Mouse (Mus musculus): Measurements from ENCODE around the gene Aox3. TPM values are rescaled to one million over a fixed set of nuclear protein-coding genes. Genes with fewer than 3 reads are reported as not detected.
A peak's percentile ranks its signal among the peaks of the same experiment; 100 is the strongest.

The Aox3 gene
- 0.09 TPM in 1 of 2 replicates, not detected in the other for polyA plus RNA-seq (2016; fragmentation: Nextera tagmentation; extraction: Ambion mirVana)

GRCm38 (mm10) chr1:58112880-58113279, at the start of gene Aox3:
Gene Aox3 (plus strand): TSS chr1:58113130.
- Histone ChIP-seq H3K27me3 (replicated peaks; ENCODE audit: low read depth, poor library complexity, severe bottlenecking) (no peaks in the 10 kb centered on the region), H3K9me3 (no peaks in the 10 kb centered on the region), H3K4me3 (no peak within 1 kb of the TSS), H3K4me1 (0 out of 2 replicates have a peak, but pooled peaks cover 9% of the 10 kb centered on the region), H3K27ac (replicated peaks) (no peak within 1 kb of the TSS), H3K36me3 (replicated peaks) (no peaks in the 10 kb centered on the region)
- WGBS: 14% methylated on average over 11 of the region's 11 CpGs
- DNase-seq (ENCODE audit: low spot score): peak; percentile 81

DNA sequence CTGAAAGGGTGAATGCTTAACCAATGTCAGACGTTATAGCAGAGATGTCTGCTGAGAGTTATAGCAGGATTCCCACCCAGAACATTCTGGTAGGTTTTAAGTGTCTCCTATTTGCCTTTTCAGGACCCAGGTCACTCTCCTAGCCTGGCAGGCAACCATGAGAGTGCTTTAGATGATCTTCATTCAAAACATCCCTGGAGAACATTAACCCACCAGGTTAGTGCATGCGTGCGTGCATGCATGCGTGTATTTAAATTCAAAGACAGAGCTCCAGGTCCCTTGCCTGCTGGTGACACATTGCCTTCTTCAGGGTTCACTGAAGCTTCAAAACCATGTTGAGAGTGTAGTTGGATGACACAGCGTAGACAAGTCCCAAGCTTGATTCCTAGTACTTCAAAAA, 47.8 kb upstream of the Aox3 start:
- no peaks in the 10 kb centered on the region for H3K27me3 ChIP-seq (replicated peaks; ENCODE audit: low read depth, poor library complexity, severe bottlenecking)
- no peaks in the 10 kb centered on the region for H3K4me1 ChIP-seq
- no peak for DNase-seq (ENCODE audit: low spot score)
- H3K36me3 ChIP-seq (replicated peaks): no peaks in the 10 kb centered on the region
- H3K27ac ChIP-seq (replicated peaks): no peak overlapping the region
- 93% methylated on average over 5 of the region's 5 CpGs for WGBS
- no peaks in the 10 kb centered on the region for H3K9me3 ChIP-seq
- H3K4me3 ChIP-seq: no peak overlapping the region

DNA sequence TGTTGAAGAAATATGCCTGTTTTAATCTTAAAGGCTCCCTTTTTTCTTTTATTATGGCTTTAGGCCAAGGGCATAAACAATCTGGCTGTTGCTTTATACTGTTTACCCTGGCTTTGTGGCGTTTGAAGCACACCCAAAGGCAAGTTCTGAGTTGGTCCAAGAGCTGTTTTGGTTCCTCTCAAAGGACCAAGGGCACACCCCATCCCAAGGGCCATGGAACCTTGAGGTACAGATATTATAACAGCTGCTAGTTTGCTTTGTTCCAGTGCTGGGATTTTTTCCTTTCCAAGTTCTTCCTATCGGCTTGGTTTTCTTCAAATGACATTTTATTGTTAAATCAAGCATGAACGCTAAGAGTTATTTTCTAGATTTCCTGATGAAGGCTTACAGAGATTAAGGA, 47.3 kb upstream of the Aox3 start:
- 86% methylated on average over 3 of the region's 3 CpGs for WGBS
- no peaks in the 10 kb centered on the region for H3K36me3 ChIP-seq (replicated peaks)
- DNase-seq (ENCODE audit: low spot score): no peak

DNA sequence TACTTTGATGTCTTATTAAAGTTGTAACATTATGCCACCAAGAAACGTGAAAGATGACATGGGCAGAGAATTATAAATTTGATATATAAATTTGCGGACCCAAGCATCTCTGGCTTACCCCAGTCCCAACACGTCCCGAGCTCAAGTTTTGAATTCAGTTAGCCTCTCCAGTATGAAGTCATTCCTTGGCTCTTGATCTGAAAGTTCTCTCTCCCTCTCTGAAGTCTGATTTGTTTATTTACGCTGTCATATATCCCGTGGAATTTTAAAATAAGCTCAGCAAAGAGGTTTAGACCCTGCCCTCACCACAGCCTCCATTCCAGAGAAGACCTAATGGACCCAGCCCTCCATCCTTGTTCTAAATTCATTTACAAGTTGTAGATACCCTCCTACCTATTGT, 43.7 kb upstream of the Aox3 start:
- Histone ChIP-seq H3K36me3 (replicated peaks) (no peaks in the 10 kb centered on the region), H3K4me1 (peaks cover 6% of the 10 kb centered on the region; the same call in 1 of the 2 replicates), H3K27me3 (replicated peaks; ENCODE audit: low read depth, poor library complexity, severe bottlenecking) (no peaks in the 10 kb centered on the region), H3K27ac (replicated peaks) (no peak overlapping the region), H3K4me3 (no peak overlapping the region), H3K9me3 (no peaks in the 10 kb centered on the region)
- DNase-seq (ENCODE audit: low spot score): no peak
- 84% methylated on average over 6 of the region's 6 CpGs for WGBS

More for the DNA sequence above, 47.3 kb upstream of the Aox3 start:
- no peak overlapping the region for H3K27ac ChIP-seq (replicated peaks)
- no peaks in the 10 kb centered on the region for H3K27me3 ChIP-seq (replicated peaks; ENCODE audit: low read depth, poor library complexity, severe bottlenecking)
- no peaks in the 10 kb centered on the region for H3K4me1 ChIP-seq
- H3K9me3 ChIP-seq: no peaks in the 10 kb centered on the region
- no peak overlapping the region for H3K4me3 ChIP-seq

GRCm38 (mm10) chr1:58070091-58070490, 42.8 kb upstream of the Aox3 start:
- H3K4me3 ChIP-seq: no peak overlapping the region
- DNase-seq (ENCODE audit: low spot score): no peak
- H3K27ac ChIP-seq (replicated peaks): no peak overlapping the region
- 90% methylated on average over 11 of the region's 11 CpGs for WGBS
- no peaks in the 10 kb centered on the region for H3K27me3 ChIP-seq (replicated peaks; ENCODE audit: low read depth, poor library complexity, severe bottlenecking)
- H3K9me3 ChIP-seq: no peaks in the 10 kb centered on the region
- H3K36me3 ChIP-seq (replicated peaks): no peaks in the 10 kb centered on the region
- H3K4me1 ChIP-seq: peaks cover 6% of the 10 kb centered on the region; the same call in 1 of the 2 replicates

DNA sequence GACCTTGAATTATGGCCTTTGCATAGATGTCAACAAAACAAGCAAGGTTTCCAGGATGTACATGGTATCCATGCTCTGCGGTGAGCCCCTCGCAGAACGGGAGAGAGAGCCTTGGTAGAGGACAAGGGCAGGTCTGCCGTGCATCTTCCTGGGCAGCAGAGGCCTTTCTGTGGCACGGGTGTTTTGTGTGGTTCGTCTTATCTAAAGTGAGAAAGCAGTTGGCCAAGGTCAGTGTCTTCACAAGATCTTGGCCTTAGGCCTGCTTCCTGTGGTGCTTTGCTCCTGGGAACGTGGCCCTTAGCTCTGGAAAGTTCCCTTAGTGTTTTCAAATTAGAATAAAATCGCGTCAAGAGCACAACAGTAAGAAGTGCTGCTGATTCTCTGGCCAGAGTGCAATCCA, 41.9 kb upstream of the Aox3 start:
- peaks cover 6% of the 10 kb centered on the region; the same call in 1 of the 2 replicates for H3K4me1 ChIP-seq
- no peak overlapping the region for H3K27ac ChIP-seq (replicated peaks)
- no peaks in the 10 kb centered on the region for H3K36me3 ChIP-seq (replicated peaks)
- WGBS: 91% methylated on average over 9 of the region's 9 CpGs
- no peak overlapping the region for H3K4me3 ChIP-seq
- no peak for DNase-seq (ENCODE audit: low spot score)
- H3K27me3 ChIP-seq (replicated peaks; ENCODE audit: low read depth, poor library complexity, severe bottlenecking): no peaks in the 10 kb centered on the region
- no peaks in the 10 kb centered on the region for H3K9me3 ChIP-seq

DNA sequence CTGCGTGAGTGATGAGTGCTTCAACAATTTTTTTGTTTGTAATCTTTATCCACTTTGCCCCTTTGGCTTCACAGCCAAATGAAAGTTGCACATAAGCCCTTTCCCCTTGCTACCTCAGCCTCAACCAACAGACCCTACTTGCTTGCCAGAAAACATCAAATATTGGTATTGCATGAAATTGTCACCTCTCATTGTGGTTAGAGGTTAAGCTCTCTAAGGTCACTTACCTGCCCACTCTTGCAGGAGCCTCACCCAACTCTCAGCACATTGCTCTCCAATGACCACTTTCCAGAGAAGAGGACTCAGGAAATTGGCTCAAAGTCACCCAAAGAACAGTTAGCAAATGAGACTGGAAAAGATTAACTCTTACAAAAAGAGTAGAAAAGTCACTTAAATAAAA, 41.4 kb upstream of the Aox3 start:
- no peaks in the 10 kb centered on the region for H3K36me3 ChIP-seq (replicated peaks)
- peaks cover 6% of the 10 kb centered on the region; the same call in 1 of the 2 replicates for H3K4me1 ChIP-seq
- 85% methylated on average over 1 of the region's 1 CpGs for WGBS
- DNase-seq (ENCODE audit: low spot score): no peak
- H3K4me3 ChIP-seq: no peak overlapping the region
- no peaks in the 10 kb centered on the region for H3K27me3 ChIP-seq (replicated peaks; ENCODE audit: low read depth, poor library complexity, severe bottlenecking)
- no peak overlapping the region for H3K27ac ChIP-seq (replicated peaks)
- no peaks in the 10 kb centered on the region for H3K9me3 ChIP-seq

DNA sequence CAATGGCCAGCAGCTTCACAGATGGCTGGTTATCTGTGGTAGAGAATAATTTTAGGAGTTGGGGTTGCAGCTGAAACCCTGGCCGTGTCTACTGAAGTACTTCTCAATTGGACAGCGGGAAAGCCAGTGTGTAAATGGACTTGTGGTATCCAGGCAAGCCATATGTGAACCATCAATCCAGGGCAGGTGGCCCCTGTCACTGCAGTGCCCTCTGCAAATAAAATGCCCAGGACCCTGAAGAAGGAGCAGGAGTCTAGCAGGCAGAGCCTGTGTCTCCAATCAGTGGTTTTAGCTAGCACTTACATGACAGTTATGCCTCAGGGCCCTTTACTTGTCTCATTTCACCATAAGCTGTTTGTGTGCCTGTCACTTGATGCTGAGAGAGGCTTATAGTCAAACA, 40.5 kb upstream of the Aox3 start:
- WGBS: 79% methylated on average over 2 of the region's 2 CpGs
- H3K36me3 ChIP-seq (replicated peaks): no peaks in the 10 kb centered on the region
- H3K27ac ChIP-seq (replicated peaks): no peak overlapping the region
- H3K4me1 ChIP-seq: peaks cover 6% of the 10 kb centered on the region; the same call in 1 of the 2 replicates
- H3K9me3 ChIP-seq: no peaks in the 10 kb centered on the region
- no peaks in the 10 kb centered on the region for H3K27me3 ChIP-seq (replicated peaks; ENCODE audit: low read depth, poor library complexity, severe bottlenecking)
- DNase-seq (ENCODE audit: low spot score): no peak
- no peak overlapping the region for H3K4me3 ChIP-seq

DNA sequence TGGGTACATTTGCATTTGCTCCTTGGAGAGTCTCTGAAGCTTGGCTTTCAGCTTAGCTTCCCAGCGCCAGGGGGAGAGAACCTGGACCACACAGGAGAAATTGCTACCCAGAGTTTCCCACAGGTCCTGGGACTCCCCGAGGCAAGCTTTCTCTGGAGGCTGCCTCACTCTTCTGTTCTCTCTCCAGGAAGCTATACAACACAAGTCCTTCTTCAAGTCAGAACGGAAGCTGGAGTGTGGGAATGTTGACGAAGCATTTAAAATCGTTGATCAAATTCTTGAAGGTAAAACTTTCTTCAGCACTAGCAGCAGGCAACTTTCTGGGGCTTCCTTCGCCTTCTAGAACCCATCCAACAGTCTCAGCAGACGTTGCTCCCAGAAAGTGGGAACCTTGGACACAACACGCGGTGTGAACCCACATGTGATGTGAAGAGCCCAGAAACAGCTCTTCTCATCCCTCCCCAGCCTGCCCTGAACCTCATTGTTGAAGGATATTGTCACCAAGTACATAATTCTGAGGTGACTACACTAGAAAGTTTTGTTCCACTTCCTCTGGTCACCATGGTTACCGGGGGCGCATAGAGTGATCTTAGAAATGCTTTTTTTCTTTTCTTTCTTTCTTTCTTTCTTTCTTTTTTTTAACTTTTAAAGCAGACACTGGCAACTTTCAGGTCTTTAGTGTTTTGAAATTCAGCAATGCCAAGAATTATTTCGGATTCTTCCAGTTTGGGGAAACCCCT, 39.8 kb upstream of the Aox3 start:
- no peak for DNase-seq (ENCODE audit: low spot score)
- H3K27me3 ChIP-seq (replicated peaks; ENCODE audit: low read depth, poor library complexity, severe bottlenecking): no peaks in the 10 kb centered on the region
- H3K36me3 ChIP-seq (replicated peaks): no peaks in the 10 kb centered on the region
- no peak overlapping the region for H3K4me3 ChIP-seq
- 73% methylated on average over 12 of the region's 12 CpGs for WGBS
- no peaks in the 10 kb centered on the region for H3K9me3 ChIP-seq
- H3K27ac ChIP-seq (replicated peaks): no peak overlapping the region
- H3K4me1 ChIP-seq: peaks cover 6% of the 10 kb centered on the region; the same call in 1 of the 2 replicates

- H3K27me3 ChIP-seq (replicated peaks; ENCODE audit: low read depth, poor library complexity, severe bottlenecking): no peaks in the 10 kb centered on the region
- no peaks in the 10 kb centered on the region for H3K36me3 ChIP-seq (replicated peaks)
- DNase-seq (ENCODE audit: low spot score): no peak
- WGBS: 94% methylated on average over 2 of the region's 2 CpGs
- no peak overlapping the region for H3K4me3 ChIP-seq
- no peak overlapping the region for H3K27ac ChIP-seq (replicated peaks)
- peaks cover 6% of the 10 kb centered on the region; the same call in 1 of the 2 replicates for H3K4me1 ChIP-seq
- no peaks in the 10 kb centered on the region for H3K9me3 ChIP-seq
These were observed 38.7 kb upstream of the Aox3 start for GRCm38 (mm10) chr1:58074266-58074665.

- no peaks in the 10 kb centered on the region for H3K9me3 ChIP-seq
- no peaks in the 10 kb centered on the region for H3K36me3 ChIP-seq (replicated peaks)
- H3K4me3 ChIP-seq: no peak overlapping the region
- no peak for DNase-seq (ENCODE audit: low spot score)
- H3K27ac ChIP-seq (replicated peaks): no peak overlapping the region
- H3K4me1 ChIP-seq: 0 out of 2 replicates have a peak, but pooled peaks cover under 1% of the 10 kb centered on the region
- H3K27me3 ChIP-seq (replicated peaks; ENCODE audit: low read depth, poor library complexity, severe bottlenecking): no peaks in the 10 kb centered on the region
These were observed 35.0 kb upstream of the Aox3 start for GRCm38 (mm10) chr1:58077882-58078281.

GRCm38 (mm10) chr1:58078390-58078789, 34.5 kb upstream of the Aox3 start:
- DNase-seq (ENCODE audit: low spot score): no peak
- no peaks in the 10 kb centered on the region for H3K27me3 ChIP-seq (replicated peaks; ENCODE audit: low read depth, poor library complexity, severe bottlenecking)
- no peak overlapping the region for H3K27ac ChIP-seq (replicated peaks)
- 93% methylated on average over 7 of the region's 7 CpGs for WGBS
- H3K9me3 ChIP-seq: no peaks in the 10 kb centered on the region
- no peaks in the 10 kb centered on the region for H3K36me3 ChIP-seq (replicated peaks)
- no peak overlapping the region for H3K4me3 ChIP-seq
- no peaks in the 10 kb centered on the region for H3K4me1 ChIP-seq

- no peak for DNase-seq (ENCODE audit: low spot score)
These were observed 33.2 kb upstream of the Aox3 start for GRCm38 (mm10) chr1:58079689-58080088.

More at GRCm38 (mm10) chr1:58079689-58080088, 33.2 kb upstream of the Aox3 start:
- Histone ChIP-seq H3K4me1 (no peaks in the 10 kb centered on the region), H3K36me3 (replicated peaks) (no peaks in the 10 kb centered on the region), H3K9me3 (no peaks in the 10 kb centered on the region), H3K27me3 (replicated peaks; ENCODE audit: low read depth, poor library complexity, severe bottlenecking) (no peaks in the 10 kb centered on the region), H3K27ac (replicated peaks) (no peak overlapping the region), H3K4me3 (no peak overlapping the region)
- WGBS: 91% methylated on average over 5 of the region's 5 CpGs
